Mouse (Mus musculus): ENCODE data around the gene Elp4. TPM values are rescaled to one million over a fixed set of nuclear protein-coding genes. Genes with fewer than 3 reads are reported as not detected.

Gene Elp4
- polyA plus RNA-seq, 1 experiment: 7.1 TPM

- TF ChIP-seq GATA1 (IDR thresholded peaks at IDR 0.05; ENCODE audit: low read length): no peak
Observed at GRCm38 (mm10) chr2:105682634-105683351, 221.6 kb downstream of the Elp4 start.

GRCm38 (mm10) chr2:105682011-105682501 lies 222.3 kb downstream of the Elp4 start:
- no peak for TF ChIP-seq GATA1 (IDR thresholded peaks at IDR 0.05; ENCODE audit: low read length)

- TF ChIP-seq GATA1 (IDR thresholded peaks at IDR 0.05; ENCODE audit: low read length): no peak
Observed at GRCm38 (mm10) chr2:105680999-105681710, 223.2 kb downstream of the Elp4 start.

- TF ChIP-seq GATA1 (IDR thresholded peaks at IDR 0.05; ENCODE audit: low read length): no peak
Observed at GRCm38 (mm10) chr2:105680146-105680998, 224.0 kb downstream of the Elp4 start.

GRCm38 (mm10) chr2:105679331-105679730 lies 225.0 kb downstream of the Elp4 start:
- no peak for TF ChIP-seq GATA1 (IDR thresholded peaks at IDR 0.05; ENCODE audit: low read length)

GRCm38 (mm10) chr2:105678880-105679321 lies 225.5 kb downstream of the Elp4 start:
- TF ChIP-seq GATA1 (IDR thresholded peaks at IDR 0.05; ENCODE audit: low read length): no peak

GRCm38 (mm10) chr2:105678306-105678705 lies 226.1 kb downstream of the Elp4 start:
- no peak for TF ChIP-seq GATA1 (IDR thresholded peaks at IDR 0.05; ENCODE audit: low read length)

GRCm38 (mm10) chr2:105677434-105678105 lies 226.8 kb downstream of the Elp4 start:
- no peak for TF ChIP-seq GATA1 (IDR thresholded peaks at IDR 0.05; ENCODE audit: low read length)

GRCm38 (mm10) chr2:105676909-105677433 lies 227.4 kb downstream of the Elp4 start:
- TF ChIP-seq GATA1 (IDR thresholded peaks at IDR 0.05; ENCODE audit: low read length): no peak

GRCm38 (mm10) chr2:105676080-105676908 lies 228.1 kb downstream of the Elp4 start:
- TF ChIP-seq GATA1 (IDR thresholded peaks at IDR 0.05; ENCODE audit: low read length): no peak

- TF ChIP-seq GATA1 (IDR thresholded peaks at IDR 0.05; ENCODE audit: low read length): no peak
Observed at GRCm38 (mm10) chr2:105675730-105676079, 228.7 kb downstream of the Elp4 start.

GRCm38 (mm10) chr2:105674875-105675729 lies 229.3 kb downstream of the Elp4 start:
- peak; percentile 19 for TF ChIP-seq GATA1 (IDR thresholded peaks at IDR 0.05; ENCODE audit: low read length)
